Mouse (Mus musculus) spleen, adult 12 weeks (tissue): ENCODE measurements around the gene Hnrnpll.

Experiments used
- DNase-seq: peaks from one replicate; pipeline ENCODE4 v3.0.0; 2022; ENCODE audit warnings: low spot score

Gene Hnrnpll

DNA sequence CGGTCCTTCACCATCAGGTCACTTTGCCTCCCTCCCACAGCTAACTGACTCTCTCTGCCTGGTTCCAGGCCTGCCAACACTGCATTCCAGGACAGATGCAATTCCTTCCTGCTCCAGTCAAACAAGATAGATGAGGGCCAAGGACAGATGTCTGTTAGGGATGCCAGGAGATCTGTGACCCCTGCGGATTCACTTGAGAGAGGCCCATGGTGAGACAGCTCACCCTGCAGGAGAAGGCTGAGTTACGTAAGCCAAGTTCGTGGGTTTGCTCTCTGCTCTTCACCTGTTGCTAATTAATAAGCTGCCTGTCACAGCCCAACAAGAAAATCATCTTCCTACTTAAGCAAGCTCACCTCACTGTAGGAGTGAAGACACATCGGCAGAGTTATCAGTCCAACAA is 63.1 kb downstream of the Hnrnpll start:
- no peak for DNase-seq

GRCm38 (mm10) chr17:79995091-79995691 is 66.9 kb downstream of the Hnrnpll start:
- DNase-seq = no peak

DNA sequence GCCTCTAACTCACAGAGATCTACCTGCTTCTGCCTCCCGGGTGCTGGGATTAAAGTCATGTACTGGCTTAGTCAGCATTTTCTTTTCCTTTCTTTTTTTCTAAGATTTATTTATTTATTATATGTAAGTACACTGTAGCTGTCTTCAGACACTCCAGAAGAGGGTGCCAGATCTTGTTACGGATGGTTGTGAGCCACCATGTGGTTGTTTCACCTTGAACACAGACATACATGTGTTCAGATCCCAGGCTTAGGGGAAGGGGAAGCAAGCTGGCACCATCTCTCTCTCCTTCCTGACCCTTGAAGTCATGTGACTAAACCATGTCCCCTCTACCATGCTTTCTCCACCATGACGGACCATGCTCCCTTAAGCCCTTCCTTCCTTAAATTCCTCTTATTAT is 70.0 kb downstream of the Hnrnpll start:
- DNase-seq = no peak

GRCm38 (mm10) chr17:79991166-79991958 is 70.8 kb downstream of the Hnrnpll start:
- DNase-seq = no peak

- DNase-seq = no peak
Measured at GRCm38 (mm10) chr17:79990161-79990560, 72.0 kb downstream of the Hnrnpll start.

- no peak for DNase-seq
Measured at GRCm38 (mm10) chr17:79984450-79984849, 77.7 kb downstream of the Hnrnpll start.

GRCm38 (mm10) chr17:79982955-79983529 is 79.1 kb downstream of the Hnrnpll start:
- no peak for DNase-seq

DNA sequence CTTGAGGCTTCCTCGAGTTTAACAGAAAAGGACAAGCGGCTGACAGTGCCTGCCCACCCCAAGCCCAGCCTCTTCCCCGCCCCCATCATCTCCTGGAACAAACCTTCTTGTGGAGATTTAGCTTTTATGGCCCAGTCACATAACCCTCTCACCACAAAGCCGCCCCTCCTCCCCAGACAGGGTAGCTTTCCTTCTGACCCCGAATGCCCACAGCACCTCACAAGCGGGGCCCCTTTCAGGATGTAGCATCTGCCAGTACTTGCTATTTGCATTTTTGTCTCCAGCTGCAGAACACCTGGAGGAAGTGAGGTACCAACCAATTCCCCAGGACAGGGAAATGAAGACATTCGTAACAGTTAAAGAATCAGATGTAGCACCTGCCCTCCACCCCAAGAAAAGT is 79.6 kb downstream of the Hnrnpll start:
- no peak for DNase-seq

DNA sequence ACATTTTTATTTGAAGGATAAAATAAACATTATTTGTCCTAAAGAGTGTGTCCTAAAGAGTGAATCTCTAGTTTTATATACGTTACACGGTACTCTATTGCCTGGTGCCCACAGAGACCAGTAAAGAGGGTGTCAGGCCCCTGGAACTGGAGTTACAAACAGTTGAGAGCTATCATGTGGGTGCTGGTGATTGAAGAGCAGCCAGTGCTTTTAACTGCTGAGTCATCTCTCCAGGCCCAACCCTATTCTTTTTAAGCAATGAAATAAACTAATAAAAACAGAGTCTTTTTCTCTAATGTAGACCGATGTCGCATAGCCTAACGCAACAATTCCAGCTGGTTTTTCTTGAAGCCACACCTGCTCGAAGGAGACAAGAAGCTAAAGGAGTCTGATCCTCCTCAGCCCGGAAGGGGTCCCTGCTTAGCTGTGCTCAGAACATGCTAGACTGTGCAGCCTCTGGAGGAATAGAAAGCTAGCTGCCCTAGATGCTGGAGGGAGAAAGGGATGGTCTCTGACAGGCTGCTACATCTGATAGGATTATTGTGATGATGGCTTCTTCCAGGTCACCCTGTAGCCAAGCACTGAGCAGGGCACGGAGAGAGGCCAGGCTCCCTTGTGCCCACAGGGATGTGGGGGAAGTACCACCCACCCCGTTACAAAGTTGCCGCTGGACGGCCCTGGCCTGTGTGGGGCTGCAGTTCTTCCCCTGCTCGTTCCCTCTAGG is 80.2 kb downstream of the Hnrnpll start:
- no peak for DNase-seq

- DNase-seq = no peak
Measured at GRCm38 (mm10) chr17:79981348-79981747, 80.8 kb downstream of the Hnrnpll start.

GRCm38 (mm10) chr17:79980421-79981120 is 81.6 kb downstream of the Hnrnpll start:
- DNase-seq = no peak
